Comparison of ENCODE assay signal across 19 mouse cellular contexts in genomic region chr9:61789066-61789897, GRCm38 (mm10).
A peak's percentile ranks its signal among the peaks of the same experiment; 100 is the strongest.
DNase-seq lines count a peak whose midpoint lies in the region; ATAC-seq and TF ChIP-seq lines count a peak whose summit lies in the region.
"Had no signal": no experiment of that assay in that cellular context is flagged by ENCODE, and none has a peak within 500 bp of the region (broad histone marks: within the 10 kb centered on the region; RNA-seq: fewer than 3 reads in every experiment).

No protein-coding gene starts in this region.

- H3K36me3 ChIP-seq in lung, embryonic 15.5 days, result no peaks in the 10 kb centered on the region
- H3K36me3 ChIP-seq: forebrain, embryonic 10.5 days; heart, embryonic 15.5 days; hindbrain, embryonic 13.5 days; liver, embryonic 12.5 days; neural tube, embryonic 13.5 days had no signal

- WGBS in lung, embryonic 15.5 days, result 40% methylated on average over 8 of the region's 8 CpGs

- peak; percentile 22 to 26 for DNase-seq in right cerebral cortex, adult 2 months (ENCODE audit: low spot score in 2 of 2)
- no peak for DNase-seq in right cerebral cortex, postnatal 25 days
- DNase-seq in fibroblast of lung, adult 2 months (ENCODE audit: low read depth), result peak; percentile 18
- DNase-seq in kidney, adult 18-20 months, result no peak
- DNase-seq in gastrocnemius, adult 2 months, result no peak
- no peak for DNase-seq in gastrocnemius, postnatal 4 days (ENCODE audit: low spot score in 2 of 2)
- DNase-seq: adrenal gland, postnatal 10 days; cerebellum, adult 9-10 months; heart, adult 11 months; kidney, postnatal 36 days had no signal

- no peaks in the 10 kb centered on the region for H3K9me3 ChIP-seq in lung, embryonic 15.5 days
- H3K9me3 ChIP-seq: heart, embryonic 15.5 days; liver, embryonic 12.5 days; neural tube, embryonic 13.5 days had no signal

- H3K4me2 ChIP-seq in lung, embryonic 15.5 days, result no peak overlapping the region
- H3K4me2 ChIP-seq: heart, embryonic 15.5 days; hindbrain, embryonic 13.5 days; liver, embryonic 12.5 days; neural tube, embryonic 13.5 days had no signal

- H3K27me3 ChIP-seq in lung, embryonic 15.5 days, result no peaks in the 10 kb centered on the region
- H3K27me3 ChIP-seq: hindbrain, embryonic 13.5 days; neural tube, embryonic 13.5 days had no signal

- peaks cover 10% of the 10 kb centered on the region for H3K4me1 ChIP-seq in lung, embryonic 15.5 days
- H3K4me1 ChIP-seq: forebrain, embryonic 10.5 days; heart, embryonic 15.5 days; hindbrain, embryonic 13.5 days; liver, embryonic 12.5 days had no signal

- intact Hi-C loops in gastrocnemius, adult 2 months (cut with DNase I), result no loop called here

- H3K9ac ChIP-seq in lung, embryonic 15.5 days, result no peak overlapping the region
- H3K9ac ChIP-seq: heart, embryonic 15.5 days; hindbrain, embryonic 13.5 days; liver, embryonic 12.5 days; neural tube, embryonic 13.5 days had no signal

- H3K4me3 ChIP-seq in lung, embryonic 15.5 days, result no peak overlapping the region
- no peak overlapping the region for H3K4me3 ChIP-seq in gastrocnemius, adult 2 months
- H3K4me3 ChIP-seq: forebrain, embryonic 10.5 days; heart, embryonic 15.5 days; hindbrain, embryonic 13.5 days; left cerebral cortex, adult 2 months; liver, embryonic 12.5 days; neural tube, embryonic 13.5 days had no signal

- TF ChIP-seq CTCF in gastrocnemius, adult 2 months (IDR thresholded peaks at IDR 0.05), result no peak

- ATAC-seq in lung, embryonic 15.5 days (ENCODE audit: borderline replicate concordance, extremely low read depth, low FRiP score, low TSS enrichment), result peak; percentile 52
- ATAC-seq: CD4-positive, CD25-positive, alpha-beta regulatory T cell, adult 4 months; intestine, postnatal 0 days; liver, embryonic 12.5 days had no signal

- peak overlapping the region; percentile 53; the same call in 1 of the 2 replicates for H3K27ac ChIP-seq in lung, embryonic 15.5 days
- no peak overlapping the region for H3K27ac ChIP-seq in gastrocnemius, adult 2 months
- H3K27ac ChIP-seq: forebrain, embryonic 10.5 days; heart, embryonic 15.5 days; hindbrain, embryonic 13.5 days; left cerebral cortex, adult 2 months; liver, embryonic 12.5 days; neural tube, embryonic 13.5 days had no signal

Comparison
In these comparisons a context has a peak if more than half of its experiments do, and no peak if none do; other contexts are left out.
1. DNase-seq: peak in right cerebral cortex, adult 2 months (2 of 2) and fibroblast of lung, adult 2 months (single experiment); none in right cerebral cortex, postnatal 25 days (single experiment), kidney, adult 18-20 months (single experiment), gastrocnemius, adult 2 months (single experiment) and gastrocnemius, postnatal 4 days (0 of 2).